Mouse (Mus musculus) bone marrow macrophage, adult 2 months (primary cell): ENCODE measurements around the gene Rnf26. TPM values are rescaled to one million over a fixed set of nuclear protein-coding genes. Genes with fewer than 3 reads are reported as not detected.

Experiments used
- H3K27ac ChIP-seq: 2 replicates; pipeline ENCODE4 v1.5.1; 2012; ENCODE audit warnings: low read depth, low read length; ENCODE audit not compliant: insufficient read depth
- H3K4me1 ChIP-seq: 2 replicates; pipeline ENCODE4 v1.6.1; 2012; ENCODE audit warnings: low read length; ENCODE audit not compliant: control insufficient read depth, insufficient read depth
- H3K4me3 ChIP-seq: 2 replicates; pipeline ENCODE4 v1.5.1; 2012; ENCODE audit warnings: mild to moderate bottlenecking, low read length, moderate library complexity; ENCODE audit not compliant: insufficient read depth
- CTCF ChIP-seq: IDR thresholded peaks from 2 replicates; pipeline ENCODE4 v1.5.1; 2012; ENCODE audit warnings: low read depth, mild to moderate bottlenecking, low read length, moderate library complexity
- POLR2A ChIP-seq: IDR thresholded peaks from 2 replicates; pipeline ENCODE4 v1.6.1; 2012; ENCODE audit warnings: mild to moderate bottlenecking, low read depth, low read length, borderline replicate concordance
- polyA plus RNA-seq: library from polyadenylated mRNA; stranded (reverse); fragments of >200 nt; gene quantifications from 2 replicates; pipeline ENCODE4 v1.2.4, GENCODE M21; 2012; ENCODE audit not compliant: missing spikeins, insufficient read depth, insufficient read length

The Rnf26 gene
- polyA plus RNA-seq, 1 experiment: 25.0 TPM

- peaks cover 12% of the 10 kb centered on the region; the same call in 1 of the 2 replicates for H3K4me1 ChIP-seq
- H3K4me3 ChIP-seq: no peak overlapping the region
- TF ChIP-seq POLR2A (no peak), CTCF (no peak)
- no peak overlapping the region for H3K27ac ChIP-seq
Measured at GRCm38 (mm10) chr9:44096536-44096935, 16.8 kb downstream of the Rnf26 start.

GRCm38 (mm10) chr9:44095781-44096180 is 17.5 kb downstream of the Rnf26 start:
- no peak overlapping the region for H3K4me3 ChIP-seq
- no peak overlapping the region for H3K27ac ChIP-seq
- peaks cover 12% of the 10 kb centered on the region; the same call in 1 of the 2 replicates for H3K4me1 ChIP-seq
- TF ChIP-seq POLR2A (no peak), CTCF (no peak)

- peaks cover 19% of the 10 kb centered on the region for H3K4me1 ChIP-seq
- no peak overlapping the region for H3K4me3 ChIP-seq
- TF ChIP-seq CTCF: no peak
- no peak for TF ChIP-seq POLR2A
- H3K27ac ChIP-seq: no peak overlapping the region
Measured at GRCm38 (mm10) chr9:44094737-44095136, 18.6 kb downstream of the Rnf26 start.

GRCm38 (mm10) chr9:44093612-44094503 is 19.5 kb downstream of the Rnf26 start:
- TF ChIP-seq POLR2A (no peak), CTCF (peak; percentile 42)
- no peak overlapping the region for H3K4me3 ChIP-seq
- peaks cover 23% of the 10 kb centered on the region for H3K4me1 ChIP-seq

GRCm38 (mm10) chr9:44088877-44089608 is 24.3 kb downstream of the Rnf26 start:
- no peak for TF ChIP-seq CTCF
- TF ChIP-seq POLR2A: no peak
- Histone ChIP-seq H3K27ac (peak overlapping the region; percentile 96), H3K4me3 (peak overlapping the region; percentile 49), H3K4me1 (peaks cover 24% of the 10 kb centered on the region)

More at GRCm38 (mm10) chr9:44093612-44094503, 19.5 kb downstream of the Rnf26 start:
- no peak overlapping the region for H3K27ac ChIP-seq

- no peak overlapping the region for H3K27ac ChIP-seq
- peaks cover 31% of the 10 kb centered on the region for H3K4me1 ChIP-seq
- TF ChIP-seq CTCF (no peak), POLR2A (no peak)
Measured at GRCm38 (mm10) chr9:44087761-44088455, 25.4 kb downstream of the Rnf26 start.

GRCm38 (mm10) chr9:44086960-44087359 is 26.4 kb downstream of the Rnf26 start:
- H3K27ac ChIP-seq: no peak overlapping the region
- no peak for TF ChIP-seq POLR2A
- TF ChIP-seq CTCF: no peak
- no peak overlapping the region for H3K4me3 ChIP-seq
- peaks cover 38% of the 10 kb centered on the region for H3K4me1 ChIP-seq

More at GRCm38 (mm10) chr9:44087761-44088455, 25.4 kb downstream of the Rnf26 start:
- H3K4me3 ChIP-seq: peak overlapping the region; percentile 1; the same call in 1 of the 2 replicates

- TF ChIP-seq CTCF (no peak), POLR2A (no peak)
- Histone ChIP-seq H3K4me3 (no peak overlapping the region), H3K27ac (no peak overlapping the region), H3K4me1 (peaks cover 41% of the 10 kb centered on the region)
Measured at GRCm38 (mm10) chr9:44085741-44086665, 27.3 kb downstream of the Rnf26 start.
